Mouse (Mus musculus) limb, embryonic 12.5 days (tissue): ENCODE results near the gene Scyl3. TPM values are rescaled to one million over a fixed set of nuclear protein-coding genes. Genes with fewer than 3 reads are reported as not detected.
A peak's percentile ranks its signal among the peaks of the same experiment; 100 is the strongest.

Source experiments
- ATAC-seq: fragments of 200-750 bp; cut with Nextera tagmentation; 2 replicates; pipeline ENCODE4 v1.8.0; 2017; ENCODE audit warnings: low read depth, moderate TSS enrichment; ENCODE audit not compliant: insufficient number of reproducible peaks, insufficient read depth, low FRiP score, low TSS enrichment
- H3K27ac ChIP-seq: fragments of 300-500 bp; sonication (generic); 2 replicates; pipeline ENCODE4 v1.5.1; 2016; ENCODE audit warnings: mild to moderate bottlenecking, moderate library complexity
- H3K27me3 ChIP-seq: fragments of 300-500 bp; sonication (generic); 2 replicates; pipeline ENCODE4 v1.6.1; 2016; ENCODE audit warnings: mild to moderate bottlenecking, moderate library complexity
- H3K36me3 ChIP-seq: fragments of 300-500 bp; sonication (generic); 2 replicates; pipeline ENCODE4 v1.6.1; 2016; ENCODE audit warnings: mild to moderate bottlenecking, moderate library complexity
- H3K4me1 ChIP-seq: fragments of 300-500 bp; sonication (generic); replicated peaks from 2 replicates; pipeline ENCODE4 v1.6.1; 2016
- H3K4me2 ChIP-seq: fragments of 300-500 bp; sonication (generic); 2 replicates; pipeline ENCODE4 v1.6.1; 2016; ENCODE audit warnings: mild to moderate bottlenecking, moderate library complexity
- H3K4me3 ChIP-seq: fragments of 300-500 bp; sonication (generic); replicated peaks from 2 replicates; pipeline ENCODE4 v1.5.1; 2016; ENCODE audit warnings: mild to moderate bottlenecking
- H3K9ac ChIP-seq: fragments of 300-500 bp; sonication (generic); replicated peaks from 2 replicates; pipeline ENCODE4 v1.6.1; 2016; ENCODE audit warnings: mild to moderate bottlenecking, moderate library complexity
- H3K9me3 ChIP-seq: fragments of 300-500 bp; sonication (generic); 2 replicates; pipeline ENCODE4 v1.6.1; 2016; ENCODE audit warnings: mild to moderate bottlenecking, moderate library complexity
- WGBS: fragments of 180-500 bp; shearing (Covaris S2); methylation state at CpG from one replicate; pipeline ENCODE4 v1.1.7; 2016; 5-methylcytosine and 5-hydroxymethylcytosine counted together
- polyA plus RNA-seq: library from polyadenylated mRNA; unstranded; fragments of >200 nt; fragmentation: Nextera tagmentation; extraction: Ambion mirVana; gene quantifications from 2 replicates; pipeline ENCODE4 v1.2.1, GENCODE M21; 2016

Gene Scyl3
- polyA plus RNA-seq, 1 experiment from 2014 or later = 21.6 TPM

DNA sequence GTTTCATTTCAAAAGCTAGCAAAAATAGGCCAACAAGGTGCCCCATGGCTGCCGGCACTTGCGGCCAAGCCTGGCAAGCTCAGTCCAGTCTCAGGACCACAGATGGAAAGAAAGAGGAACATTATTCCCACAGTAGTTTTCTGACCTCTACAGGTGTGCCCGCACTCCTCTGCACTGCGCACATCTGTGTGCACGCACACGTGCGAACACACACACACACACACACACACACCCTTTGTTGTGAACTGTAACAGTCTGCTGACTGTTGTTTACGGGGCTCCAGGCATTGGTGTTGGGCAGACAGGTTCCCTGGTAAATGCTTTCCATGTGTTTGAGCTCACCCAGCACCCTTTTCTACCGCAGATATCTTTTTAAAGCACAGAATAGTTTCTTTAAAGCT, 18.1 kb upstream of the Scyl3 start:
- no peak for ATAC-seq
- H3K27me3 ChIP-seq = no peaks in the 10 kb centered on the region
- H3K36me3 ChIP-seq = peaks cover 3% of the 10 kb centered on the region
- H3K4me1 ChIP-seq = peaks cover 22% of the 10 kb centered on the region
- no peak overlapping the region for H3K27ac ChIP-seq
- H3K4me2 ChIP-seq = no peak overlapping the region
- 82% methylated on average over 9 of the region's 9 CpGs for WGBS
- H3K4me3 ChIP-seq = no peak overlapping the region
- no peaks in the 10 kb centered on the region for H3K9me3 ChIP-seq
- no peak overlapping the region for H3K9ac ChIP-seq

DNA sequence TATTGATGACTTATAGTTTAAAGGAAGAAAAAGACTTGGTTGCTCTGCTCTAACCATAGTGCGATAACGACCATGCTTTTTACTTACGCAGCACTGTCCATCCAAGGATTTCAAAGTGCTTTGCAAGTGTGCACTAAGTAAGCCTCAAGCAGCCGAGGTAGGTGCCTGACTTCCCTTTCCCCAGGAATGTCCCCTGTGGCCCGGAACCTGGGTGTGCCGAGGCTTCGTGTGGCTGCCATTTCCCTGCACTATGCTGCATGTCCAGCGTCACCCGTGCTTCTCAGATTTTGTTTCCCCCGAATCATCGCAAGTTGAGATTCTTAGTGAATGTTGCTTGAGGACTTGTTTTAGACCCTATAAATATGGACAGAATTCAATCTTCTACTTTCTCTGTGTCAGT, 16.9 kb upstream of the Scyl3 start:
- no peaks in the 10 kb centered on the region for H3K9me3 ChIP-seq
- H3K9ac ChIP-seq = no peak overlapping the region
- H3K36me3 ChIP-seq = peaks cover 13% of the 10 kb centered on the region
- H3K4me1 ChIP-seq = peaks cover 18% of the 10 kb centered on the region
- no peak overlapping the region for H3K27ac ChIP-seq
- no peak overlapping the region for H3K4me2 ChIP-seq
- H3K27me3 ChIP-seq = no peaks in the 10 kb centered on the region
- H3K4me3 ChIP-seq = no peak overlapping the region
- ATAC-seq = no peak
- 87% methylated on average over 11 of the region's 11 CpGs for WGBS

DNA sequence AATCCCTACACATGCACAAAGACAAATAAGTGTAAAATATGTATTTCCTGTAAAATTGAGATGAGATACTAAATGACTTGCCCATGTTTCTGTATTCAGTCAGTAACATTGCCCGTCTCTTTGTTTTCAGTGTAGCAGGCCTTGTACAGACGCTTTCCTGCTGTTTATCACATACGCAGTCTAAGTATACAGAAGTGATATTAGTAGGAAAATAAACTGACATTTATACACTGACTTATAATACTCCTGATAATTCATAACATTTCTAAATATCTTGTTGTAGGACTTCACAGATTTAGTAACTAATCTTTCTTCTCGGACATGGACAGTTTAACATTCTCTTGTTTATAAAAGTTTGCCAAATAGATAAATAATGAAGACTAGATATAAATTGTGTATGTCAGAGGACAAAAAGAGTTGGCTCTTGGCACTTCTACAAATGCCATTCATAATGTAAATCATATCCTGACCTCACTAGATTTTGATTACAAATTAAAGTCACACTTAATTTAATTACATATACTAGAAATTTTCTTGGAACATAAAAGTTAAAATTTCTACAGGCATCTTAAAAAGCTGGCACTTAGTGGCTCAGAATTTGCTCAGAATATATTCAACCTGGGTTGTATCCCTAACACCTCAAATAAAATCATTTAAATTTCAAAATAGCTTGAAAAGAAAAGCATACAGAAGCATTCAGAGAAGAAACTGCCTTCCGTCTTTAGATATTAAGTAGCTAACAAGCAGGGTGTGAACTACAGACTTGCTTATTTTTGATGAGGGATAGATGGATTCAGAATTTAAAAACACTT, 11.3 kb upstream of the Scyl3 start:
- Histone ChIP-seq H3K4me2 (no peak overlapping the region), H3K36me3 (peaks cover 29% of the 10 kb centered on the region), H3K27ac (no peak overlapping the region), H3K4me1 (no peaks in the 10 kb centered on the region), H3K4me3 (no peak overlapping the region), H3K9me3 (peaks cover 5% of the 10 kb centered on the region; the same call in 1 of the 2 replicates), H3K27me3 (no peaks in the 10 kb centered on the region), H3K9ac (no peak overlapping the region)
- WGBS = 91% methylated on average over 5 of the region's 5 CpGs
- ATAC-seq = no peak

DNA sequence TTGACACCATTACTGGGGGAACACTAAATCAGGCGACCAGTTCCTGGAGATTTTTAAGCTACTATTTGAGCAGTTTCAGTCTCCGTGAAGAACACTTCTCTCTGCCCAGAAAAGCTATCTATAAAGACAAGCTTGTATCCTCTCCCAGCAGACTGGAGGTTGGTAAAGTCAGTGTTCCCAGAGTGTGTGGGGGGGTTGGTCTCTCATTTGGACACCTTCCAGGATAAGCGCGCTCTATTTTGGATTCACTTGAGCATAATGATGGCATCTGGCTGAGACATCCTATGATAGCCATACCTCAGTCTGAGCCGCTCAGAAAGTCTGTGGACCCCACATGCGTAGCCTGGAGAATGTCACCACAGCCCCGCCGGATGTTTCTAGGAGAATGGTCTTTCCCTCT, 4.8 kb upstream of the Scyl3 start:
- Histone ChIP-seq H3K4me3 (no peak overlapping the region), H3K27ac (no peak overlapping the region), H3K27me3 (no peaks in the 10 kb centered on the region), H3K4me1 (peaks cover 4% of the 10 kb centered on the region), H3K9me3 (no peaks in the 10 kb centered on the region), H3K4me2 (no peak overlapping the region), H3K9ac (no peak overlapping the region), H3K36me3 (no peaks in the 10 kb centered on the region)
- no peak for ATAC-seq
- WGBS = 89% methylated on average over 8 of the region's 8 CpGs

DNA sequence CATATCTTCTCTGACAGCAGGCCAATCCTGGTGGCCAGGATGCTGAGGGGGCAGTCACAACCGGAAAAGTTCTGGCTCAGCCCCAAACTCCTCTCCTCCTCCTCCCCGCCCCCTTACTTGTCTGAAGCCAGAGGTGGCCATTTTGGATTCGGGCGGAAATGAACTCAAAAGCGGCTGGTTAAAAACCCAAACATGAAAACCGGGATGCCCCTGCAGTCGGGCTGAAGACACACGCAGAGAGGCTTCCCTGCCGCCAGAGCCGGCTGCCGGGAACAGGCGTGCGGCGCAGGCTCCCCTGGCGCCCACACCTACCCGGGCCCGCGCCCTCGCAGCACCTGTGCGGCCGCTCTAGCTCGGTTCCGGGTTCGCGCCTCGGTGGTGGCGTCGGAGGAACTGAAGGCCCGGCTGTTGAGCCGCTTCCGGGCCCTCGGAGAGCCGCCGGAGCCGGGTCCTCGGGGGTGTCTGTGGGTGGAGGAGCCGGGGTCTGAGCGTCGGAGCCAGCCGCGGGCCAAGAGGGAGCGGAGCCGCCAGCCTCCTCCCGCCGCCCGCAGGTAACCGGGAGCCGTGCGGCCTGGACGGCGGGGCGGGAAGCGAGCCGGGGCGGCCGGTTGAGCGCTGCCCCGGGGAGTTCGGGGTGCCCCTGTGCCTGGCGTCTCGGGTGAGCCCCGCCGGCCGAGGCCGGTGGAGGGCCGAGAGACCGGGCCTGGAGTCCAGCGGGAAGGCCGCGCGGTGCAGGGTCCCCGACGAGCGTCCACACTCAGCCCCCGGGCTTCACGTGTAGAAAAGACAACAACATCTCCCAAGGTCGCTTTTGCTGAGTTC, 947 bp downstream of the Scyl3 start:
- Histone ChIP-seq H3K36me3 (peaks cover 17% of the 10 kb centered on the region), H3K4me3 (peak overlapping the region; percentile 99), H3K27ac (peak overlapping the region; percentile 76; the same call in 1 of the 2 replicates), H3K9me3 (no peaks in the 10 kb centered on the region), H3K9ac (peak overlapping the region; percentile 92), H3K27me3 (no peaks in the 10 kb centered on the region), H3K4me2 (peak overlapping the region; percentile 86), H3K4me1 (peaks cover 16% of the 10 kb centered on the region)
- ATAC-seq = peak; percentile 90
- 1% methylated on average over 77 of the region's 77 CpGs for WGBS

DNA sequence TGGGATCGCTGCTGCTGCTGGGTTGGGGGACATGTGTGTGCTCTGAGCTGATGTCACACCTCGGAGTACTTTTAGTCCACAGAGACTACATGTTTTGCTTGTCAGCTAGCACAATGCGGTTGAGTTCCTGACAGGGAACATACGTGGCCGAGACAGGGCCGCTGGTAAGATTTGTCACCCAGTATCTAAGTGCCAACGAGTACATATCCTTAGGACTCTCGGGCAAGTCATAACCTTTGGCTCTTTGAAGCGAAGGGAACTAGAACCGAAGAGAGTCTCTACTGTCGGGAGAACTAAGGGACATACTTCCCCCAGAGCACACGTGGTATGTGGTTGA, 1.5 kb downstream of the Scyl3 start:
- Histone ChIP-seq H3K4me2 (peak overlapping the region; percentile 86), H3K27me3 (no peaks in the 10 kb centered on the region), H3K9me3 (no peaks in the 10 kb centered on the region), H3K27ac (0 out of 2 replicates have a peak overlapping the region, but pooled peaks have one; percentile 76), H3K4me1 (peaks cover 16% of the 10 kb centered on the region), H3K36me3 (peaks cover 23% of the 10 kb centered on the region), H3K4me3 (peak overlapping the region; percentile 99), H3K9ac (peak overlapping the region; percentile 92)
- ATAC-seq = 0 out of 2 replicates have a peak, but pooled peaks have one; percentile 8
- WGBS = 5% methylated on average over 12 of the region's 12 CpGs

DNA sequence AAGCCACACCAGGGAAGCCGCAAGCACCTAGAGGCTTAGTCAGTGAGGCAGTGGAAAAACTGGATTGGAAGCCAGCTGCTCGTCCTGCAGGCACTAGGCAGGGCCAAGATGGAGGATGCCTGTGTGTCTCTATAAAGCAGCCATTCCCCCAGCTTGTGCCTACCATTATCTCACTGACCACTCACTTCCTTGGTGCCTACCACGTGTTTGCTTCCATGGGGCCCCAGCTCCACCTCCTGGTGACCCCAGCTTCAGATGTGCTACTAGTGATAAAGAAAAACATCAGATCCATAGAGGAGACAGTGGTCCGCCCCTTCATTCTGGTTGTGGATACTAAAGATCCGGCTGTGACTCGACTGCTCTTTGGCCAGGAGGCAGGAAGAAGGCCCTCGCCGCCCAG, 2.9 kb downstream of the Scyl3 start:
- Histone ChIP-seq H3K27ac (no peak overlapping the region), H3K36me3 (peaks cover 37% of the 10 kb centered on the region), H3K4me1 (peaks cover 16% of the 10 kb centered on the region), H3K9me3 (no peaks in the 10 kb centered on the region), H3K9ac (no peak overlapping the region), H3K4me3 (no peak overlapping the region), H3K4me2 (no peak overlapping the region), H3K27me3 (no peaks in the 10 kb centered on the region)
- no peak for ATAC-seq
- 84% methylated on average over 8 of the region's 8 CpGs for WGBS

DNA sequence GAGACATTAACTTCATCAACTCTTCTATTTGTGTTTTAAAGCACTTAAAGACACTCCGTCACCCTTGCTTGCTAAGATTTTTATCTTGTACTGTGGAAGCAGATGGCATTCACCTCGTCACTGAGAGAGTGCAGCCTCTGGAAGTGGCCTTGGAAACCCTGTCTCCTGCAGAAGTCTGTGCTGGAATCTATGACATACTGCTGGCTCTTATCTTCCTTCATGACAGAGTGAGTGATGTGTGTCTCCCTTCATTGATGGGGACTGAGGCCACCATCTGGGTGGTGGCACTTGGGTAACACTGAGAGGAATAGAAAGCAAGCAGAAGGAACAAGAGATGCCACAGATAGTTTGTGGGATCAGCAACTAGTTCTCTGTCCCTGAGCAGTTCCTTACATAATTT, 5.7 kb downstream of the Scyl3 start:
- 78% methylated on average over 2 of the region's 2 CpGs for WGBS
- ATAC-seq = no peak
- Histone ChIP-seq H3K27me3 (no peaks in the 10 kb centered on the region), H3K27ac (no peak overlapping the region), H3K4me3 (no peak overlapping the region), H3K4me2 (no peak overlapping the region), H3K9ac (no peak overlapping the region), H3K4me1 (peaks cover 11% of the 10 kb centered on the region), H3K36me3 (peaks cover 62% of the 10 kb centered on the region), H3K9me3 (no peaks in the 10 kb centered on the region)

DNA sequence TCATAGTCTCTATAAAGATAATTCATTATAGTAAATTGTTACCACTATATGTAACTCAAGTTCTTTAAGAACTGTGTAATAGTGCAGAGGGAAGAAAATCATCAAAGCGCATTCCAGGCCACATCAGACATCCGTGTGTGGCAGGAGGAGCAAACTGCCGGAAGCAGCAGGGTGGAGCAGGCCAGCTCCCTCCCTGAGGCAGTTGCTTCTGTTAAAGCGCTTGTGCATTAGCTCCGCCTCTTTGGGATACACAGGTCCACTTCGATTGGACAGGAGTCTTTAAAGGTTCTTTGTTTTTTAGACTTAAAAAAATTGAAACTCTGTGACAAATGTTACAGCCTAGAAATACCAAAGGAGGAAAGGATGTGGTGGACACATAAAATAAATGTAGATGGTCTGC, 13.2 kb downstream of the Scyl3 start:
- Histone ChIP-seq H3K36me3 (peaks cover 93% of the 10 kb centered on the region), H3K27me3 (no peaks in the 10 kb centered on the region), H3K4me3 (no peak overlapping the region), H3K9ac (no peak overlapping the region), H3K9me3 (no peaks in the 10 kb centered on the region), H3K4me1 (no peaks in the 10 kb centered on the region), H3K27ac (no peak overlapping the region), H3K4me2 (no peak overlapping the region)
- 67% methylated on average over 6 of the region's 6 CpGs for WGBS
- no peak for ATAC-seq

DNA sequence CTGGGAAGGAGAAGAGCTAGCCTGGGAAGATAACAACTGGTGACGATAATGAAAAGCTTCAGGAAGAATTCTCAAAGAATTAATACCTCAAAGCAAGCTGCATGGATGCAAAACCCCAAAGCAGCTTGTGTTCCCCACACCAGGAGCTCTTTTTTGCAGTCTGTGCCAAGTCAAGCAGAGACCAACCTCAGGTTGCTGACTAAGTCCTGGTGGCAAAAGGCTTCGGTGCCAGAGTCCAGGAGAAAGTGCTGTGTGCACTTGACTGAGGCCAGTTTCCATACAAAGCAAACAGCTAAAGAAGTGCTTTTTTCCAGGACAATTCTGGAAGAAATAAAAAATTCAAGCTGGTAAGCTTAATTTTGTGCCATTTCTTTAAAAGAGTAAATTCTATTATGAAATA, 24.5 kb downstream of the Scyl3 start:
- Histone ChIP-seq H3K27me3 (no peaks in the 10 kb centered on the region), H3K4me3 (no peak overlapping the region), H3K4me2 (no peak overlapping the region), H3K4me1 (no peaks in the 10 kb centered on the region), H3K9me3 (no peaks in the 10 kb centered on the region), H3K9ac (no peak overlapping the region), H3K27ac (no peak overlapping the region), H3K36me3 (peaks cover 90% of the 10 kb centered on the region)
- ATAC-seq = no peak
- WGBS = 90% methylated on average over 2 of the region's 2 CpGs

DNA sequence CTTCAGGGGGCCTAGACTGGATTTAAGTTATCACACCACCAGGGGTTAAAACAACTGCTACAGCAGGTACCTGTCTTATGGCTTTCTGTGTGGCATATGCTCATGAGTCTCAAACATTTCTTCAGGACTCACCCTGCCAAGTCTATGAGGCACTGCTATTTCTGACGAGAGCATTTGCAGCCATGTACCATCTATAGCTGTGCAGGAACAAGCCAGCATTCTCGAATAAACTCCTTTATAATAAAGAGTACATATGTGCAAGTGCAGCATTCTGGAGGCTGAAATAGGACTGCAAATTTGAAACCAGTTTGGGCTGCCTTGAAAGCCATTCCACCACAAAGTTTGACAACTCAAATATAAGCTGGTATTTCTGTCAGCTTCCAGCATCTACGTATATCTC, 29.1 kb downstream of the Scyl3 start:
- H3K27ac ChIP-seq = no peak overlapping the region
- no peak overlapping the region for H3K9ac ChIP-seq
- H3K4me2 ChIP-seq = no peak overlapping the region
- H3K4me3 ChIP-seq = no peak overlapping the region
- H3K4me1 ChIP-seq = no peaks in the 10 kb centered on the region
- no peak for ATAC-seq
- no peaks in the 10 kb centered on the region for H3K9me3 ChIP-seq
- 78% methylated on average over 3 of the region's 3 CpGs for WGBS
- H3K27me3 ChIP-seq = no peaks in the 10 kb centered on the region
- peaks cover 77% of the 10 kb centered on the region for H3K36me3 ChIP-seq
